In the genomic region with DNA sequence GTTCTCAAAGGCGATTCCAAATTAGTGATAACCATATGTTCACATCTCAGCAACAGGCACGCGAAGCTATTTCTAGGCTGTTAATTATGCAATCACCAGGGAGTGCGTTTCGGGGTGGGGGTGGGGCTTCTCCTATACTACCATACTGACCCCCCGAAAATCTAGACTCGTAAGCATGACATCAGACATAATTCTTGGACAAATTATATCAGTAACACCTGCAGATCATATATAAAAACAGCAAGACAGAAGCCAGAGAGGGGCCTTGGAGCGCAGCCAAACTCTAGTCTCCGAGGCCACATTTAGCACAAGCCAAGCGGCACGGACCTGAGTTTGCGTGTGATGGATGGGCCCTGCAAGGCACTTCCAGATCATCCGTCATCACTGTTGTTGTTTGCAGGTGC, we compare ENCODE assay signal across 9 mouse cellular contexts.
DNase-seq lines count a peak whose midpoint lies in the region; ATAC-seq and TF ChIP-seq lines count a peak whose summit lies in the region.
"Had no signal": no experiment of that assay in that cellular context is flagged by ENCODE, and none has a peak within 500 bp of the region (broad histone marks: within the 10 kb centered on the region; RNA-seq: fewer than 3 reads in every experiment).

No protein-coding gene starts in this region.

- no peak overlapping the region for H3K27ac ChIP-seq in liver, postnatal 0 days (ENCODE audit: low read depth)
- H3K27ac ChIP-seq in kidney, postnatal 0 days = no peak overlapping the region

- DNase-seq in liver = peak; percentile 31
- no peak for DNase-seq in liver, postnatal 0 days
- peak; percentile 27 for DNase-seq in cerebellum, adult 11 months
- DNase-seq in frontal cortex, postnatal 25 days (ENCODE audit: low spot score in 2 of 2) = peak; percentile 29 to 33
- peak; percentile 58 for DNase-seq in kidney, postnatal 0 days (ENCODE audit: low spot score)
- peak; percentile 85 for DNase-seq in mesoderm, embryonic 11.5 days (ENCODE audit: low read depth, low spot score)
- no peak for DNase-seq in thymus, postnatal 36 days

- no peaks in the 10 kb centered on the region for H3K36me3 ChIP-seq in liver, postnatal 0 days (replicated peaks; ENCODE audit: insufficient read depth, low read length)
- no peaks in the 10 kb centered on the region for H3K36me3 ChIP-seq in kidney, postnatal 0 days (ENCODE audit: insufficient read depth, low read length)

- H3K4me3 ChIP-seq in liver, postnatal 0 days (ENCODE audit: low read depth, low read length) = no peak overlapping the region
- H3K4me3 ChIP-seq in kidney, postnatal 0 days (replicated peaks; ENCODE audit: low read depth, low read length) = no peak overlapping the region
- H3K4me3 ChIP-seq: myocyte had no signal

- TF ChIP-seq CTCF in liver, postnatal 0 days (IDR thresholded peaks at IDR 0.05; ENCODE audit: low read depth) = no peak
- TF ChIP-seq CTCF in kidney, postnatal 0 days (IDR thresholded peaks at IDR 0.05; ENCODE audit: low read depth) = no peak

- no peaks in the 10 kb centered on the region for H3K9me3 ChIP-seq in liver, postnatal 0 days (ENCODE audit: low read length)
- H3K9me3 ChIP-seq in kidney, postnatal 0 days (replicated peaks; ENCODE audit: low read length) = no peaks in the 10 kb centered on the region

- no peak for TF ChIP-seq EP300 in liver, postnatal 0 days (IDR thresholded peaks at IDR 0.05; ENCODE audit: low read depth)

- H3K4me1 ChIP-seq in liver, postnatal 0 days (ENCODE audit: insufficient read depth) = no peaks in the 10 kb centered on the region
- H3K4me1 ChIP-seq in kidney, postnatal 0 days (replicated peaks; ENCODE audit: insufficient read depth, low read length) = no peaks in the 10 kb centered on the region

- no peak overlapping the region for H3K4me2 ChIP-seq in liver, postnatal 0 days (ENCODE audit: low read depth, low read length)
- H3K4me2 ChIP-seq in kidney, postnatal 0 days (ENCODE audit: low read length) = peak overlapping the region; percentile 14; the same call in 1 of the 2 replicates

- no peak overlapping the region for H3K9ac ChIP-seq in liver, postnatal 0 days (replicated peaks)
- no peak overlapping the region for H3K9ac ChIP-seq in kidney, postnatal 0 days (ENCODE audit: low read depth, low read length)

- 70% methylated on average over 13 of the region's 13 CpGs for WGBS in liver, postnatal 0 days (ENCODE audit: insufficient replicate concordance)
- WGBS in kidney, postnatal 0 days = 19% methylated on average over 13 of the region's 13 CpGs

- H3K27me3 ChIP-seq in liver, postnatal 0 days (ENCODE audit: insufficient read depth, low read length) = no peaks in the 10 kb centered on the region
- H3K27me3 ChIP-seq in kidney, postnatal 0 days (ENCODE audit: insufficient read depth, low read length) = no peaks in the 10 kb centered on the region

- no peak for ATAC-seq in liver, postnatal 0 days
- no peak for ATAC-seq in kidney, postnatal 0 days (replicated peaks; ENCODE audit: low FRiP score, low read depth)
- no peak; the same call in 1 of the 2 replicates for ATAC-seq in megakaryocyte, adult 5-6 weeks (ENCODE audit: poor library complexity, severe bottlenecking)

Comparison
In these comparisons a context has a peak if more than half of its experiments do, and no peak if none do; other contexts are left out.
1. DNase-seq: peak in liver (single experiment), cerebellum, adult 11 months (single experiment), frontal cortex, postnatal 25 days (2 of 2), kidney, postnatal 0 days (single experiment) and mesoderm, embryonic 11.5 days (single experiment); none in liver, postnatal 0 days (single experiment) and thymus, postnatal 36 days (0 of 2).